Mouse (Mus musculus) skeletal muscle tissue, postnatal 0 days (tissue): ENCODE measurements around the gene Rbbp8nl. TPM values are rescaled to one million over a fixed set of nuclear protein-coding genes. Genes with fewer than 3 reads are reported as not detected.

Source experiments
- microRNA-seq, 2 experiments: library from miRNA; unstranded; fragments of <30 nt; microRNA quantifications; one replicate each; pipeline ENCODE4; 2016
- polyA plus RNA-seq: library from polyadenylated mRNA; unstranded; fragments of >200 nt; fragmentation: Nextera tagmentation; extraction: Ambion mirVana; gene quantifications from 2 replicates; pipeline ENCODE4 v1.2.1, GENCODE M21; 2015

The Rbbp8nl gene
- not detected in 2 replicates for polyA plus RNA-seq

DNA sequence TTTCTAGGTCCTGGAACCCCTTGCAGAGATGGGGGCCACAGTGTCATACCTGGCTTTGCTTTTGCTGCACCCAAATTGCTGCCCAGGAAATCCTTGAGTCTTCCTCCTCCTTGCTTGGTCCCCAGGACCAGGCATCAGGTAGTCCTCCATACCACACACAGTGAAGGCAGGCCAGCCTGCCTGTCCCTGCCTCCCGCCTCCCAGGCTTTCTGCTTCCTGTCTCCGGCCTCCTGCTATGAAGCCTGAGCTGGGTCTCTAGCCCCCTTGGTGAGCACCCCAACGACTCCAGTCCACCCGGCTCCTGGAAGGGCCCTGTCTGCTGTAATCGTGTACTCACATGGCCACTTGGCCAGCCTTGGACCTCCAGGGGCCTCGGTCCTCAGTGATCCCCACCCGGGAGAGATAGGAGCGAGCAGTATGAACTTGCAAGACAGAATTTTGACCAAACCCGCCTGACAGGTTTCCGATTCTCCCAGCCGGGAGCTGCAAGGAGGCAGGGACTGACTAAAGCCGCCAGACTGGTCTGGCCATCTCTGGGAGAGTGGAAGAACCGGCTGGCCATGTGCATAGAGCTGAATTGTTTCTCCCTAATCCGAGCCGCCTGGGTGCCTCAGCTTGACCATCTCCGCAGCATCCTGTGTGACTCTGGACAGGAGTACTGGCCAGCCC is at the start of gene Rbbp8nl:
Gene Rbbp8nl (minus strand): TSS at position 440 of the 669 bp plus-strand sequence.

DNA sequence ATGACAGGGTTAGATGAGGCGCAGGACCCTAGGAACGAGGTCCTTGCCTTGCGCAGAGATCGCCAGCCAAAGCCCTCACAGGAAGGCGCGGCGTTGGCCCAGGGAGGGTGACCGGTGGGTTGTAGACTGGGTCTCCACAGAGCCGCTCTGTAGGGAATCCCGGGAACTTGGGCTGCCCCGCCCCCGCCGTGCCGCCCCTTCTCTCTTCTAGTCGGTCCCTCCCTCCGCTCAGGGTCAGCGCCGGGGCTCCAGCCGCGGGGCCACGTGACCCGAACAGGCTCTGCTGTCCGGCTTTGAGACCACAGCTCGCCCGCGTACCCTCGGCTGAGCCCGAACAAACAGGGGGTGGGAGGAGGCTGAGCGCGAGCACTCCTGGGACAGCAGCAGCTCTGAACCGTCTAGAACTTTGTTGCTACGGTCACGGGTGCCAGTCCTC is 44.9 kb upstream of the Rbbp8nl start, which contains the start of gene Gata5:
Gene Gata5 (minus strand): TSS at position 149 of the 436 bp plus-strand sequence.

DNA sequence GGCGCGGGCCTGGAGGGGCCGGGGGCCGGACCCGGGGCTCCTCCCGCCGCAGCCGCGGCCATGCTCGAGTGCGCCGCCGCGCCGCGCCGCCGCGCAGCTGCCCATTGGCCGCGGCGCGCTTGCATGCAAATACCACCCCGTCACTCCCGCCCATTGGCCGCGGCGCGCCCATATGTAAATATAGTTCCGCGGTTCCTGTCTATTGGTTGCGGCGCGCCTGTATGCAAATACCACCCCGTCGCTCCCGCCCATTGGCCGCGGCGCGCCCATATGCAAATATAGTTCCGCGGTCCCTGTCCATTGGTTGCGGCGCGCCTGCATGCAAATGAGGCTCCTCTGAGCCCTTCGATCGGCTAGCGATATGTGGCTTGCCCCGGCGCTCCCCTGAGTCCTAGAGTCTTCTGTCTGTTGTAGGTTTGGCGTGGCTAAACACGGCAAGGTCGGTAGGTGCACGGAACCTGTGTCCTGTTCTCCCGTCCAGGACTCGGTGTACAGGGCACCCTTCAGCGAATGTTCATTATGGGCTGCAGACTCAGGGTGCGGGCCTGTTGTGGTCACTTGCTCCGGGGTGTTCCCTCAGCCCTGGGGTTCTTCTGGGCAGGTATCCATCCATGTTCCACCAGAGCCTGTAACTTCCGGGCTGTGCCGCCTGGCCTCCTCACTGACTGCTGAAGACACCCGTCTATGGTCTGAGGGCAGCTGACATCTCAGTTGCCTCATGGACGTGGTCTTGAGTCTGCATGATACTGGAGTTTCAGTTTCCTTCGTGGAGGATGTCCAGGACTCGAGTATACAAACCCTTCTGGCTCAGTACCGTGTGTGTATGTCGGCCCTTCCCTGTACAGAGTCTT is 16.1 kb downstream of the Rbbp8nl start, which contains the start of gene Cables2:
Gene Cables2 (minus strand): TSS at position 103 of the 851 bp plus-strand sequence.

DNA sequence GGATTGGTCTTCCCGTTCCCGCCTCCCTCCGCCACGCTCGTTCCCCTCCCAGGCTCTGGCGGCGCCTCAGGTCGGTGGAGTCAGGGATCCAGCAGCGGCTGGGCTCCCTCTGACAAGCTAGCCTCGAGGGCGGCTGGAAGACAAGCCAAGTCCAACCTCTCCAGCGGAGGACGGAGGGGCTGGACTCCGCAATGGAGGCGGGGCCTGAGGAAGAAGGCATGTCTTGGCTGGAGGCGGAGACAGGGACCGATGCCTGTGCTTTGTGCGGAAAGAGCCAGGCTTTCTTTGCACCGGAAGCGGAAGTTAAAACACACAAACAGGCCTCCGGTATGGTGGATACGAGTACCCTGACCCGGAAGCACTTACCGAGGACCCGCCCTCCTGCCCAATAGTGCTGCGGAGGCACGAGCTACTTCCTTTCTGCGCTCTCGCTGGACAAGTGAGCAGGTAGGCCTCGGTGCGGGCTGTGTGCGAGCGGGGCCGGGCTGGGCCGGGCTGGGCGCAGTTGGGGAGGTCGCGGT is 32.6 kb downstream of the Rbbp8nl start, which contains the start of gene Rps21:
Gene Rps21 (plus strand): TSS at position 377 of the 521 bp plus-strand sequence.

Small RNA genes within 50 kb of the gene (microRNA-seq; reads per million reads assigned to microRNA genes)
- 0.10 to 0.42 reads per million in 2 experiments for gene Mir3091

Other genes with a start within 250 kb of the Rbbp8nl start
- gene Psma7, start 247.4 kb downstream of the Rbbp8nl start, polyA plus RNA-seq = 311 and 375 TPM in 2 replicates
- gene Ss18l1, start 247.4 kb downstream of the Rbbp8nl start, polyA plus RNA-seq = 1.9 and 2.3 TPM in 2 replicates
- 20.0 and 20.3 TPM in 2 replicates for gene Mtg2, start 219.3 kb downstream of the Rbbp8nl start, polyA plus RNA-seq
- gene Hrh3, start 185.4 kb downstream of the Rbbp8nl start, polyA plus RNA-seq = 0.13 and 0.27 TPM in 2 replicates
- gene Osbpl2, start 170.6 kb downstream of the Rbbp8nl start, polyA plus RNA-seq = 23.4 and 23.7 TPM in 2 replicates
- gene Adrm1, start 118.4 kb downstream of the Rbbp8nl start, polyA plus RNA-seq = 175 and 180 TPM in 2 replicates
- gene Lama5, start 64.0 kb downstream of the Rbbp8nl start, polyA plus RNA-seq = 14.1 and 15.1 TPM in 2 replicates
- gene Rps21, start 32.5 kb downstream of the Rbbp8nl start, polyA plus RNA-seq = 362 and 453 TPM in 2 replicates
- 5.7 and 6.1 TPM in 2 replicates for gene Cables2, start 16.4 kb downstream of the Rbbp8nl start, polyA plus RNA-seq
- gene Gata5, start 44.8 kb upstream of the Rbbp8nl start, polyA plus RNA-seq = not detected in 2 replicates
- 0.23 and 0.55 TPM in 2 replicates for gene Slco4a1, start 166.4 kb upstream of the Rbbp8nl start, polyA plus RNA-seq
- 0.06 and 0.11 TPM in 2 replicates for gene Ntsr1, start 210.1 kb upstream of the Rbbp8nl start, polyA plus RNA-seq